Mouse (Mus musculus) cerebellum, adult 2 months (tissue): ENCODE measurements around the gene Sparc.

Experiments
- CTCF ChIP-seq: fragments of 200-500 bp; IDR thresholded peaks from 2 replicates; pipeline ENCODE4 v1.5.1; 2011; ENCODE audit warnings: low read depth, mild to moderate bottlenecking, control low read depth, low read length, moderate library complexity, borderline replicate concordance; ENCODE audit not compliant: insufficient read depth
- POLR2A ChIP-seq: fragments of 200-500 bp; IDR thresholded peaks from 2 replicates; pipeline ENCODE4 v1.6.1; 2011; ENCODE audit warnings: low read length, control low read depth, borderline replicate concordance; ENCODE audit not compliant: insufficient read depth

DNA sequence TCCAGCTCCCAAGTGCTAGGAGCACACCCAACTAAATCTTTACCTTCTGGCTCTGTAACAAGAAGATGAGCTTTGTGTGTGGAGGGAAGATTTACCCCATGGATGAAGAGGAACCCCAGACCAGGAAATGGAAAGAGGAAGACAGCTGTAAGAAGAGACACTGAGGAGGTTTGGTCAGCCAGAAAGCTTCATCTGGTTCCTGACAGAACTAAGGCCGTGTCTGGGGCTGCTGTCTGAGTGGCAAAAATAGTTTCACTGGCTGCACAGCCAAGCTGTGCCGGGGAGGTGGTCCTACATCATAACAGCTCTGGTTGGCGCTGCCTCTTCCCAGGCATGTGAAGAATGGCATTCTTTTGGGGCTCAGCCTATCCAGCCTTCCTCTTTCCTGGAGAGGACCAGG, 10.0 kb upstream of the Sparc start:
- TF ChIP-seq CTCF (no peak), POLR2A (no peak)
